Comparison of ENCODE assay signal across 8 mouse cellular contexts in the genomic region with DNA sequence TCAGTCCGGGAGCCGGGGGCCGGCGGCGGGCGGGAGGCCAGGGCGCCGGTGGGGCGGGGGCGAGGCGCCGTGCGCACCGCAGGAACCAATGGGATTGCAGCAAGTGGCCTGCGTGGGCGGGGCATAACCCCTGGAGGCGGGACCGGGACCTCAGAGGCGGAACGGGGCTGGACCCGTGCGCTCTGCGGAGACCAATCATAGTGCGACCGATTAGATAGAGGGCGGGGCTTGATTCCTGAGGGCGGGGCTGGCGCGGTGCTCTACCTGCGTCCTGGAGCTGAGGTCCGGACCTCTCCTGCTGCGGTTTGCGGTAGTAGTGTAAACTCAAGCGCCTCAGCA. TPM values are rescaled to one million over a fixed set of nuclear protein-coding genes. Genes with fewer than 3 reads are reported as not detected.
A peak's percentile ranks its signal among the peaks of the same experiment; 100 is the strongest.
DNase-seq lines count a peak whose midpoint lies in the region; ATAC-seq lines count a peak whose summit lies in the region.

A gene (minus strand): TSS at position 129 of the 339 bp plus-strand sequence.

- H3K27me3 ChIP-seq in hindbrain, embryonic 11.5 days (ENCODE audit: control insufficient read depth, insufficient read depth, low read length): peaks cover 4% of the 10 kb centered on the region; the same call in 1 of the 2 replicates

- no peaks in the 10 kb centered on the region for H3K4me1 ChIP-seq in hindbrain, embryonic 11.5 days (replicated peaks; ENCODE audit: control insufficient read depth, insufficient read depth, low read length)

- DNase-seq in Muller cell, postnatal 12 days (ENCODE audit: inconsistent ontology term): peak; percentile 99
- DNase-seq in cerebellum, adult 9-11 months: peak; percentile 99
- DNase-seq in frontal cortex, adult 2 months (ENCODE audit: extremely low spot score in 1 of 2, low spot score in 1 of 2): peak; percentile 97 to 99
- peak; percentile 98 for DNase-seq in hindbrain, embryonic 11.5 days (ENCODE audit: low spot score)
- DNase-seq in layer of hippocampus, postnatal 10 days (ENCODE audit: low spot score in 2 of 2): peak; percentile 99 to 100
- peak; percentile 99 for DNase-seq in lung, postnatal 10 days
- peak; percentile 99 for DNase-seq in ovary, postnatal 36 days (ENCODE audit: low spot score)
- DNase-seq in thymus, postnatal 25 days: peak; percentile 100

- H3K27ac ChIP-seq in hindbrain, embryonic 11.5 days (ENCODE audit: low read depth, low read length): peak within 1 kb of the TSS; percentile 61

- under 1% methylated on average over 34 of the region's 34 CpGs for WGBS in hindbrain, embryonic 11.5 days

- H3K9ac ChIP-seq in hindbrain, embryonic 11.5 days (ENCODE audit: low read depth, low read length): peak within 1 kb of the TSS; percentile 80

- ATAC-seq in hindbrain, embryonic 11.5 days (ENCODE audit: low FRiP score): peak; percentile 99

- peak within 1 kb of the TSS; percentile 82 for H3K4me3 ChIP-seq in hindbrain, embryonic 11.5 days (ENCODE audit: low read depth, low read length)

- no peaks in the 10 kb centered on the region for H3K36me3 ChIP-seq in hindbrain, embryonic 11.5 days (ENCODE audit: control insufficient read depth, insufficient read depth, low read length)

- no peaks in the 10 kb centered on the region for H3K9me3 ChIP-seq in hindbrain, embryonic 11.5 days (ENCODE audit: control insufficient read depth, low read length)

- peak within 1 kb of the TSS; percentile 88 for H3K4me2 ChIP-seq in hindbrain, embryonic 11.5 days (replicated peaks; ENCODE audit: low read depth, low read length)

RNA-seq across cellular contexts. Expression of the gene that starts here (rescaled TPM):
- 92.5 and 96.4 TPM in 2 replicates for polyA plus RNA-seq in frontal cortex, adult 2 months (2012; rRNA removed)
- polyA plus RNA-seq in hindbrain, embryonic 11.5 days (2014; fragmentation: Nextera tagmentation; extraction: Ambion mirVana): 54.7 and 55.9 TPM in 2 replicates
- 100 to 1,000 TPM; 114 to 119 TPM for total RNA-seq in layer of hippocampus, postnatal 10 days (2021)

Comparison
In these comparisons a context has a peak if more than half of its experiments do, and no peak if none do; other contexts are left out.
1. Peak in every context shown above with its lines: DNase-seq, ATAC-seq, H3K4me3 ChIP-seq and H3K27ac ChIP-seq.